Comparison of ENCODE assay signal across 8 mouse cellular contexts in genomic region chr6:137541216-137542176, GRCm38 (mm10).
DNase-seq lines count a peak whose midpoint lies in the region; ATAC-seq and TF ChIP-seq lines count a peak whose summit lies in the region.

No protein-coding gene starts in this region.

- H3K27me3 ChIP-seq in hindbrain, embryonic 11.5 days (ENCODE audit: control insufficient read depth, insufficient read depth, low read length): no peaks in the 10 kb centered on the region
- H3K27me3 ChIP-seq in hindbrain, embryonic 16.5 days (replicated peaks; ENCODE audit: control insufficient read depth, insufficient read depth, low read length): no peaks in the 10 kb centered on the region

- H3K36me3 ChIP-seq in hindbrain, embryonic 11.5 days (ENCODE audit: control insufficient read depth, insufficient read depth, low read length): no peaks in the 10 kb centered on the region
- no peaks in the 10 kb centered on the region for H3K36me3 ChIP-seq in hindbrain, embryonic 16.5 days (ENCODE audit: control insufficient read depth, insufficient read depth, low read length)
- no peaks in the 10 kb centered on the region for H3K36me3 ChIP-seq in ES-E14 (ENCODE audit: control insufficient read depth, insufficient read depth, low read length, poor library complexity, severe bottlenecking)

- H3K4me3 ChIP-seq in hindbrain, embryonic 11.5 days (ENCODE audit: low read depth, low read length): no peak overlapping the region
- H3K4me3 ChIP-seq in hindbrain, embryonic 16.5 days (ENCODE audit: low read length): no peak overlapping the region
- peak overlapping the region in 1 of 2 experiments; percentile 1; a peak in 2 of 4 replicates for H3K4me3 ChIP-seq in ES-E14 (ENCODE audit: insufficient read depth in 1 of 2, low read depth in 1 of 2, low read length in 2 of 2, poor library complexity in 1 of 2, severe bottlenecking in 1 of 2)

- H3K4me2 ChIP-seq in hindbrain, embryonic 11.5 days (replicated peaks; ENCODE audit: low read depth, low read length): no peak overlapping the region
- no peak overlapping the region for H3K4me2 ChIP-seq in hindbrain, embryonic 16.5 days (ENCODE audit: low read length)

- in situ Hi-C loops in ES-E14 (cut with MboI; ENCODE audit: low sequenced_read_pairs in 2 of 2, unreplicated experiment in 2 of 2): no loop called here

- 0 out of 2 replicates have a peak, but pooled peaks cover 3% of the 10 kb centered on the region for H3K4me1 ChIP-seq in hindbrain, embryonic 11.5 days (replicated peaks; ENCODE audit: control insufficient read depth, insufficient read depth, low read length)
- H3K4me1 ChIP-seq in hindbrain, embryonic 16.5 days (ENCODE audit: control insufficient read depth, insufficient read depth, low read depth, low read length): peaks cover 6% of the 10 kb centered on the region
- peaks cover 10 to 15% of the 10 kb centered on the region in 2 experiments for H3K4me1 ChIP-seq in ES-E14 (ENCODE audit: control insufficient read depth in 2 of 2, insufficient read depth in 2 of 2, low read length in 2 of 2, poor library complexity in 1 of 2)

- 48% methylated on average over 17 of the region's 17 CpGs for WGBS in hindbrain, embryonic 11.5 days
- 58% methylated on average over 17 of the region's 17 CpGs for WGBS in hindbrain, embryonic 16.5 days

- no peak overlapping the region for H3K9ac ChIP-seq in hindbrain, embryonic 11.5 days (ENCODE audit: low read depth, low read length)
- H3K9ac ChIP-seq in hindbrain, embryonic 16.5 days (ENCODE audit: low read depth, low read length): no peak overlapping the region
- H3K9ac ChIP-seq in ES-E14 (ENCODE audit: insufficient read depth, low read depth, low read length, poor library complexity, severe bottlenecking): peak overlapping the region; percentile 5; the same call in 1 of the 2 replicates

- H3K27ac ChIP-seq in hindbrain, embryonic 11.5 days (ENCODE audit: low read depth, low read length): no peak overlapping the region; the same call in 1 of the 2 replicates
- H3K27ac ChIP-seq in hindbrain, embryonic 16.5 days (ENCODE audit: low read depth, low read length): no peak overlapping the region
- H3K27ac ChIP-seq in ES-E14 (ENCODE audit: insufficient read depth, low read depth, low read length, poor library complexity, severe bottlenecking): peak overlapping the region; percentile 84; the same call in 1 of the 2 replicates

- no peak for DNase-seq in hindbrain, embryonic 11.5 days (ENCODE audit: low spot score)
- DNase-seq in ES-E14 (ENCODE audit: low read depth, low spot score) (no peak), liver (peak; percentile 54), adipocyte (ENCODE audit: low spot score) (no peak)
- no peak for DNase-seq in adrenal gland, adult 2 months
- no peak for DNase-seq in embryo, embryonic 10.5 days (ENCODE audit: low spot score)

- peak; percentile 36 for ATAC-seq in hindbrain, embryonic 11.5 days (ENCODE audit: low FRiP score)
- ATAC-seq in hindbrain, embryonic 16.5 days: no peak
- ATAC-seq in neutrophil, adult 5-6 weeks (ENCODE audit: extremely low read depth, insufficient number of reproducible peaks, low FRiP score, poor library complexity, severe bottlenecking): peak; percentile 79

- no peaks in the 10 kb centered on the region for H3K9me3 ChIP-seq in hindbrain, embryonic 11.5 days (ENCODE audit: control insufficient read depth, low read length)
- H3K9me3 ChIP-seq in hindbrain, embryonic 16.5 days (ENCODE audit: control insufficient read depth, low read length): no peaks in the 10 kb centered on the region
- no peaks in the 10 kb centered on the region for H3K9me3 ChIP-seq in ES-E14 (ENCODE audit: control insufficient read depth, insufficient read depth, low read depth, low read length)

TF ChIP-seq in ES-E14, 5 proteins besides CTCF, POLR2A, EP300 and RAD21:
- TF ChIP-seq ZC3H11A (IDR thresholded peaks at IDR 0.05; ENCODE audit: borderline replicate concordance, low read depth, low read length): no peak
